Mouse (Mus musculus) embryonic facial prominence, embryonic 13.5 days (tissue): ENCODE results near the gene Sergef. TPM values are rescaled to one million over a fixed set of nuclear protein-coding genes. Genes with fewer than 3 reads are reported as not detected.
"Not testable (repeated sequence)": the region's sequence is repeated elsewhere in the genome, so short reads cannot be mapped to it uniquely, and the experiment has no call there.

Experiments used
- ATAC-seq: fragments of 200-750 bp; cut with Nextera tagmentation; 2 replicates; pipeline ENCODE4 v1.8.0; 2017; ENCODE audit warnings: low read depth; ENCODE audit not compliant: insufficient number of reproducible peaks, insufficient read depth, low FRiP score, low TSS enrichment
- H3K27ac ChIP-seq: fragments of 300-500 bp; sonication (generic); 2 replicates; pipeline ENCODE4 v1.5.1; 2015; ENCODE audit warnings: moderate library complexity, mild to moderate bottlenecking, inconsistent platforms
- H3K27me3 ChIP-seq: fragments of 300-500 bp; sonication (generic); 2 replicates; pipeline ENCODE4 v1.6.1; 2015; ENCODE audit warnings: mild to moderate bottlenecking, inconsistent platforms
- H3K36me3 ChIP-seq: fragments of 300-500 bp; sonication (generic); 2 replicates; pipeline ENCODE4 v1.6.1; 2015; ENCODE audit warnings: mild to moderate bottlenecking, inconsistent platforms
- H3K4me1 ChIP-seq: fragments of 300-500 bp; sonication (generic); 2 replicates; pipeline ENCODE4 v1.6.1; 2015; ENCODE audit warnings: inconsistent platforms
- H3K4me2 ChIP-seq: fragments of 300-500 bp; sonication (generic); 2 replicates; pipeline ENCODE4 v1.6.1; 2015; ENCODE audit warnings: moderate library complexity, mild to moderate bottlenecking, inconsistent platforms
- H3K4me3 ChIP-seq: fragments of 300-500 bp; sonication (generic); 2 replicates; pipeline ENCODE4 v1.5.1; 2015; ENCODE audit warnings: mild to moderate bottlenecking, inconsistent platforms
- H3K9ac ChIP-seq: fragments of 300-500 bp; sonication (generic); 2 replicates; pipeline ENCODE4 v1.6.1; 2015; ENCODE audit warnings: mild to moderate bottlenecking, inconsistent platforms
- H3K9me3 ChIP-seq: fragments of 300-500 bp; sonication (generic); 2 replicates; pipeline ENCODE4 v1.6.1; 2016; ENCODE audit warnings: inconsistent platforms
- WGBS: fragments of 180-500 bp; shearing (Covaris S2); methylation state at CpG from one replicate; pipeline ENCODE4 v1.1.7; 2015; ENCODE audit warnings: mixed read lengths; 5-methylcytosine and 5-hydroxymethylcytosine counted together
- polyA plus RNA-seq: library from polyadenylated mRNA; unstranded; fragments of >200 nt; fragmentation: Nextera tagmentation; extraction: Ambion mirVana; gene quantifications from 2 replicates; pipeline ENCODE4 v1.2.1, GENCODE M21; 2015

Sergef gene
- polyA plus RNA-seq, 1 experiment from 2014 or later: 17.1 TPM

DNA sequence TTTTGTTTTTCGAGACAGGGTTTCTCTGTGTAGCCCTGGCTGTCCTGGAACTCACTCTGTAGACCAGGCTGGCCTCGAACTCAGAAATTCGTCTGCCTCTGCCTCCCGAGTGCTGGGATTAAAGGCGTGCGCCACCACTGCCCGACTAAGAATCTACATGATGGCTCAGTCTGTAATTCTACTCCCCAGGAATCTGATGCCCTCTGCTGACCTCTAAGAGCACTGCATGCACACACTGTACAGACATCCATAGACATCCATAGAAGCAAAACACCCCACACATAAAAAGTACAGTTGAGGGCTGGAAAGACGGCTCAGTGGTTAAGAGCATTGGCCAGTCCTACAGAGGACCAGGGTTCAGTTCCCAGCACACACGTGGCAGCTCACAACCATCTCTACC lies 70.1 kb downstream of the Sergef start:
- H3K4me3 ChIP-seq, H3K27me3 ChIP-seq, H3K9me3 ChIP-seq, H3K27ac ChIP-seq, H3K9ac ChIP-seq, H3K4me1 ChIP-seq, H3K4me2 ChIP-seq, ATAC-seq: not testable (repeated sequence)
- WGBS: 74% methylated on average over 9 of the region's 9 CpGs
- H3K36me3 ChIP-seq: peaks cover 12% of the 10 kb centered on the region

DNA sequence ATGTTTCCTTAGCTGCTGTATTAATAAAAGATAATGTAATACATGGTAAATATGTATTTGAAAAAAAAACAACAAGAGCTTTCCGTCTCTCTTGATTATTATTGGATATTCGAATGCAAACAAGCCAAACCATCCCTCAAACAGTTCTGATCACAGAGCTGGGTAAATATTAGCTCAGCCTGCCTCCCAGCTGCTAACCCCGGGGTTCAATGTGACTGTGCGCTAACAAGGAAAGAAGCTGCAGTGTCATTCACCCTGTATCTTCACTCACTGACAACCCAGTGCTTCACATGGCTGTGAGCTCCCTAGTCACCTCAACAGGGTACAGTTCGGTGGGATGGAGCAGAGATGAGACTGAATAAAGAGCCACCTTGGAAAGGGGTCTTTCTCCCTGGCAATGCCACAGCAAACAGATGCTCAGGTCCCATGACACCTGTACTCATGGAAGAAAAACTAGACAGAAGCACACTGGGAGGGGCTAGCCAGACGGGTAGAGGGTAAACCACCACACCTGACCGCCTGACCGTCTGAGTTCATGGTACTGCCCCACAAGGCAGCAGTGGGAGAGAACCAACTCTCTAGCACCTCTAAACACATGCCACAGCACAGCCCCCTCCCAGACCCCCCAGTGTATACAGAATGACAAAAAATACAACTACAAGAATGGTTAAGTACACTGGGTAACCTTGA lies 73.1 kb downstream of the Sergef start:
- no peak for ATAC-seq
- no peaks in the 10 kb centered on the region for H3K27me3 ChIP-seq
- H3K27ac ChIP-seq: no peak overlapping the region
- 93% methylated on average over 8 of the region's 8 CpGs for WGBS
- no peaks in the 10 kb centered on the region for H3K4me1 ChIP-seq
- peaks cover 8% of the 10 kb centered on the region; the same call in 1 of the 2 replicates for H3K9me3 ChIP-seq
- H3K36me3 ChIP-seq: peaks cover 12% of the 10 kb centered on the region
- H3K4me2 ChIP-seq: no peak overlapping the region
- no peak overlapping the region for H3K9ac ChIP-seq
- no peak overlapping the region for H3K4me3 ChIP-seq

DNA sequence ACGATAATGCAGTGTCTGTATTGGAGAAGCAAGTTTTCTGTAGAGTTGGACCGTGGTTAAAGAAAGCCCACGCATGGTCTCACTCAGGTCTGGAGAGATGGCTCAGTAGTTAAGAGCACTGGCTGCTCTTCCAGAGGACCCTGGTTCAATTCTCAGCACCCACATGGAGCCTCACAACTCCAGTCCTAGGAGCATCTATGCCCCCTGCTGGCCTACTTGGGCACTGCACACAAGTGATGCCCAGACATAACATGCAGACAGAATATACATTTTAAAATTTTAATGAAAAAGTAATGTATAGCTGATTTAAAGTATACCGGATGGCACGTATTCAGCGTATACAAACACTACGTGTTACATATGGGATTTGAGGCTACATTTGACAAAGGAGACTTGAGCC lies 74.2 kb downstream of the Sergef start:
- Histone ChIP-seq H3K4me2 (no peak overlapping the region), H3K27ac (no peak overlapping the region), H3K4me3 (no peak overlapping the region), H3K9me3 (peaks cover 8% of the 10 kb centered on the region; the same call in 1 of the 2 replicates), H3K9ac (no peak overlapping the region), H3K27me3 (no peaks in the 10 kb centered on the region), H3K36me3 (peaks cover 12% of the 10 kb centered on the region), H3K4me1 (0 out of 2 replicates have a peak, but pooled peaks cover 3% of the 10 kb centered on the region)
- 96% methylated on average over 7 of the region's 7 CpGs for WGBS
- no peak for ATAC-seq

GRCm38 (mm10) chr7:46563801-46564200 lies 75.8 kb downstream of the Sergef start:
- no peak for ATAC-seq
- Histone ChIP-seq H3K36me3 (peaks cover 12% of the 10 kb centered on the region), H3K4me3 (no peak overlapping the region), H3K27me3 (no peaks in the 10 kb centered on the region), H3K9ac (no peak overlapping the region), H3K9me3 (peaks cover 8% of the 10 kb centered on the region; the same call in 1 of the 2 replicates), H3K4me1 (0 out of 2 replicates have a peak, but pooled peaks cover 3% of the 10 kb centered on the region), H3K4me2 (no peak overlapping the region), H3K27ac (no peak overlapping the region)

DNA sequence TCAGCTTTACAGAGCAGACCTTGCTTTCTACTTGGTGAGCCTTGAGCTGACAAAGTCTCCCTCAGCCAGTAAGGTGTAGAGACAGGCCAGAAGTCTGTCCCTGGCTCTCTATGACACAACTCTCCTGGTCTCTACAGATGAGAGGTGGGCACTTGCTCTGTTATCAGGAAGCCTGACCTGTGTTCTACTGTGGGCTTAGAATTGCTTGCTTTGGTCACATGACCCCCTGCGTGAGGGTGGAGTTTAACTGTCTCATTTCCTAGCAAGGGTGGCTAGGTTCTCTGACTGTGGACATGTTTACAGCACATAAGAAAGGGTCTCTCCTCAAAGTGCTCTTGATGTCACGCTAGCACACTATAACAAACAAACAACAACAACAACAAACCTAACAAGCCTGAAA lies 79.5 kb downstream of the Sergef start:
- Histone ChIP-seq H3K27me3 (no peaks in the 10 kb centered on the region), H3K4me2 (no peak overlapping the region), H3K36me3 (no peaks in the 10 kb centered on the region), H3K4me3 (no peak overlapping the region), H3K9me3 (0 out of 2 replicates have a peak, but pooled peaks cover 3% of the 10 kb centered on the region), H3K9ac (no peak overlapping the region), H3K27ac (no peak overlapping the region), H3K4me1 (0 out of 2 replicates have a peak, but pooled peaks cover 3% of the 10 kb centered on the region)
- no peak for ATAC-seq
- 83% methylated on average over 2 of the region's 2 CpGs for WGBS

DNA sequence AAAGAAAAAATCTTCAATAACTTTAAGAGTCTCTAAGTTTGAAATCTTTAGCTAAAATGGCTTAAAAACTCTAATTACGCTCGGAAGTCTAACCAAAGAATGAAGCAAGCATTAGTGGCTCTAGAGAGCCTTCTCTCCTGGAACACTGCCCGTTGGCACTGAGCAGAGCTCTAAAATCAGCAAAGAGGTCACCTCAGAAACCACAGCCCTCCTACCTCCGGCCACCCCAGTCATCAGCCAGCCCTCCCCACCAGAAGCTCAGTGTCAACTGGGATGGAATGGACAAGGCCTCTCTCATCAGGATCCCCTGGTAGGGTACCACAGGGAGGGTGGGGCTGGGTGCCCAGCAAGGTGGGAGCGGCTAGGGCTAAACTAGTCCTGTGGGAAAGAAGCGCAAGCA lies 80.0 kb downstream of the Sergef start:
- 90% methylated on average over 6 of the region's 6 CpGs for WGBS
- no peak overlapping the region for H3K4me2 ChIP-seq
- no peak overlapping the region for H3K27ac ChIP-seq
- ATAC-seq: no peak
- no peaks in the 10 kb centered on the region for H3K9me3 ChIP-seq
- no peaks in the 10 kb centered on the region for H3K27me3 ChIP-seq
- 0 out of 2 replicates have a peak, but pooled peaks cover 3% of the 10 kb centered on the region for H3K4me1 ChIP-seq
- H3K4me3 ChIP-seq: no peak overlapping the region
- H3K36me3 ChIP-seq: no peaks in the 10 kb centered on the region
- no peak overlapping the region for H3K9ac ChIP-seq

- WGBS: 89% methylated on average over 5 of the region's 5 CpGs
- Histone ChIP-seq H3K9me3 (no peaks in the 10 kb centered on the region), H3K4me1 (0 out of 2 replicates have a peak, but pooled peaks cover 3% of the 10 kb centered on the region), H3K27me3 (no peaks in the 10 kb centered on the region), H3K27ac (no peak overlapping the region), H3K4me3 (no peak overlapping the region), H3K36me3 (no peaks in the 10 kb centered on the region), H3K9ac (no peak overlapping the region), H3K4me2 (no peak overlapping the region)
- ATAC-seq: no peak
Observed at GRCm38 (mm10) chr7:46559006-46559405, 80.6 kb downstream of the Sergef start.

GRCm38 (mm10) chr7:46557996-46558395 lies 81.6 kb downstream of the Sergef start:
- H3K27ac ChIP-seq: no peak overlapping the region

DNA sequence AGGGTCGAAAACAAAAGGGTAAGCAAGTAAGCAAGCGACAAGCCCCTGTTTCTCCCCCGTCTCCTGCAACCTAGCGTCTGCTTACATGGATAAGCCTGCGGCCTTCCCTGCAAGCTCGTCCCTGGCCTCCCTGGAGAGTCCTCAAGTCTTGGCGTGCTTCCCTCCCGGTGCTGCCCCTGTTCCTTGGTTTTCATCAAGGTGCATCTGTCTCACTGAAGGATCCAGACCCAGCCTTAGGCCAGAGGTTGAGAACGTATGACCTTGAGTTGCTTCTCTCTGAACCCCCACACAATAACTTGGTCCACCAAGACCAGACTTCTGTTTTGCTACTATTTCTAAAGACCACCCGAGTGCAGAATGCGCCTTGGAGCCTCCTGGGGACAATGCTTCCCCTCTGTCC lies 82.2 kb downstream of the Sergef start:
- no peak overlapping the region for H3K4me2 ChIP-seq
- no peak for ATAC-seq

More at GRCm38 (mm10) chr7:46557996-46558395, 81.6 kb downstream of the Sergef start:
- H3K4me2 ChIP-seq: no peak overlapping the region
- H3K9me3 ChIP-seq: no peaks in the 10 kb centered on the region
- no peaks in the 10 kb centered on the region for H3K36me3 ChIP-seq
- H3K4me3 ChIP-seq: no peak overlapping the region
- 85% methylated on average over 4 of the region's 4 CpGs for WGBS
- no peaks in the 10 kb centered on the region for H3K27me3 ChIP-seq
- H3K9ac ChIP-seq: no peak overlapping the region
- ATAC-seq: no peak
- 0 out of 2 replicates have a peak, but pooled peaks cover 3% of the 10 kb centered on the region for H3K4me1 ChIP-seq

DNA sequence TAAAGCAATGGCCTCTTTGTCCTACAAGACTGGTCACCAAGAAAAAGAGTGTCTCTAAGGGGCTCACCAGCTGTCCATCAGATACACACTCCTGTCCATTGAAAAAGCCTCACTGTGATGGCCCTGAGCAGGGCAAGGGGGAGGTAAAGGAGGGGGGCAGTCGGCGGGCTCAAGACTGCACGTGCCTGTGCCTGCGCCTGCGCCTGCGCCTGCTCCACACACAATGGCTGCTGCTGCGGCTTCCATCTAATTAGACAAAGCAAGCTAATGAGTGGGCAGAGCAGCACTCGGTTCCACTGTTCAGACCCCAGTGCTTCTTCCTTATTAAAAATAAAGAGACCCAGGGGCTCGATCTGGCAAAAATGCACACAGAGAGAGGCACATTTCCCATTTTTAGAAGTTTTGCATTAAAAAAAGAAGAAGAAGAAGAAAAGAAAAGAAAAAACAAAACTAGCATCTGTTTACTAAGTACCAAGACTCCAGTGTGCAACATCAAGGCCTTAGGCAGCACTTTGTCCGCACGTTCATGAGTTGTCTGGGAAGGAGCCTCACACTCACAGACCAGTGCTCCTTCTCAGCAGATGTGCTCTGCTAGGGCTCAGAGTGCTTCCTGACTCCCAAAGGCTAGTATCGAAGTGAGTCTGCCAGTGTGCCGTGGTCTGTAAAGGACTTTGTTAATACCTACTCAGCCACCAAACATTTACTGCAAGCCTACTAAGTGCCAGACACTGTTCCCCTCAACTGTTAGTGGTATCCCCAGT lies 83.1 kb downstream of the Sergef start:
- ATAC-seq: no peak
- no peaks in the 10 kb centered on the region for H3K36me3 ChIP-seq
- H3K9me3 ChIP-seq: no peaks in the 10 kb centered on the region
- H3K4me3 ChIP-seq: no peak overlapping the region
- H3K9ac ChIP-seq: no peak overlapping the region
- no peak overlapping the region for H3K27ac ChIP-seq
- no peaks in the 10 kb centered on the region for H3K27me3 ChIP-seq
- H3K4me2 ChIP-seq: no peak overlapping the region
- WGBS: 61% methylated on average over 13 of the region's 13 CpGs
- 0 out of 2 replicates have a peak, but pooled peaks cover 6% of the 10 kb centered on the region for H3K4me1 ChIP-seq

More for the DNA sequence above, 82.2 kb downstream of the Sergef start:
- Histone ChIP-seq H3K27me3 (no peaks in the 10 kb centered on the region), H3K4me3 (no peak overlapping the region), H3K27ac (no peak overlapping the region), H3K9ac (no peak overlapping the region), H3K9me3 (no peaks in the 10 kb centered on the region), H3K36me3 (no peaks in the 10 kb centered on the region), H3K4me1 (0 out of 2 replicates have a peak, but pooled peaks cover 3% of the 10 kb centered on the region)
- 81% methylated on average over 11 of the region's 11 CpGs for WGBS

DNA sequence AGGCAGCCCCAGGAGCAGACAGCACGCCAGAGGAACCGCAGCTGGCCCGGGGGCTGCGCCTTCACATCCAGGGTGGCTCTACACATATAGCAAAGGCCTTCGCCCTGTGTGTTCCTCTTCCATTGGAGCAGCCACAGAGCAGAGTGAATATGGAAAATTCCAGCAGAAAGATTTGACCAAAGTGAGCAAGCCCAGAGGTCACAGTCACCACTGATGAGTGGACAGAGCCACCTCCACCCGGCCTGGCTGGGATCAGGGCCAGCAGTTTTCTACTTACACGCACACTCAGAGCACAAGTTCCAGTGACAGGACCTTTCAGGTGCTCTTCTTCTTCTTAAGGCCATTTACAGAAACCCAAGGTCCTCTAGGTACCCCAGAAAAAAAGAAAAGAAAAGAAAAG lies 83.9 kb downstream of the Sergef start:
- no peaks in the 10 kb centered on the region for H3K27me3 ChIP-seq
- H3K4me2 ChIP-seq: no peak overlapping the region
- no peak overlapping the region for H3K9ac ChIP-seq
- H3K36me3 ChIP-seq: no peaks in the 10 kb centered on the region
- H3K9me3 ChIP-seq: no peaks in the 10 kb centered on the region
- 0 out of 2 replicates have a peak, but pooled peaks cover 2% of the 10 kb centered on the region for H3K4me1 ChIP-seq
- no peak overlapping the region for H3K27ac ChIP-seq
- WGBS: 95% methylated on average over 7 of the region's 7 CpGs
- no peak for ATAC-seq
- H3K4me3 ChIP-seq: no peak overlapping the region

GRCm38 (mm10) chr7:46554855-46555254 lies 84.8 kb downstream of the Sergef start:
- WGBS: 91% methylated on average over 9 of the region's 9 CpGs
- Histone ChIP-seq H3K9ac (no peak overlapping the region), H3K27ac (no peak overlapping the region), H3K4me3 (no peak overlapping the region), H3K36me3 (no peaks in the 10 kb centered on the region), H3K4me1 (0 out of 2 replicates have a peak, but pooled peaks cover 2% of the 10 kb centered on the region), H3K9me3 (no peaks in the 10 kb centered on the region), H3K27me3 (no peaks in the 10 kb centered on the region), H3K4me2 (no peak overlapping the region)
- ATAC-seq: no peak
